Mouse (Mus musculus): ENCODE data around the gene Nr4a2. TPM values are rescaled to one million over a fixed set of nuclear protein-coding genes. Genes with fewer than 3 reads are reported as not detected.
A peak's percentile ranks its signal among the peaks of the same experiment; 100 is the strongest.

Gene Nr4a2
- polyA plus RNA-seq, 1 experiment from 2014 or later, result 2.1 TPM

- Histone ChIP-seq H3K4me2 (peak overlapping the region; percentile 41), H3K27ac (no peak overlapping the region), H3K27me3 (peaks cover 68% of the 10 kb centered on the region), H3K9me3 (replicated peaks) (no peaks in the 10 kb centered on the region), H3K36me3 (no peaks in the 10 kb centered on the region), H3K4me1 (replicated peaks) (peaks cover 30% of the 10 kb centered on the region), H3K9ac (no peak overlapping the region), H3K4me3 (peak overlapping the region; percentile 23)
- WGBS, result 15% methylated on average over 39 of the region's 39 CpGs
- ATAC-seq (replicated peaks; ENCODE audit: insufficient number of reproducible peaks, insufficient read depth, low FRiP score, low read depth), result no peak
Observed at GRCm38 (mm10) chr2:57111011-57111790, 12.6 kb downstream of the Nr4a2 start.

- H3K36me3 ChIP-seq, result no peaks in the 10 kb centered on the region
- H3K27ac ChIP-seq, result no peak overlapping the region
- ATAC-seq (replicated peaks; ENCODE audit: insufficient number of reproducible peaks, insufficient read depth, low FRiP score, low read depth), result no peak
- H3K4me2 ChIP-seq, result no peak overlapping the region
- H3K4me1 ChIP-seq (replicated peaks), result peaks cover 25% of the 10 kb centered on the region
- peaks cover 76% of the 10 kb centered on the region for H3K27me3 ChIP-seq
- no peak overlapping the region for H3K9ac ChIP-seq
- WGBS, result 29% methylated on average over 16 of the region's 16 CpGs
- H3K9me3 ChIP-seq (replicated peaks), result no peaks in the 10 kb centered on the region
- 0 out of 2 replicates have a peak overlapping the region, but pooled peaks have one; percentile 4 for H3K4me3 ChIP-seq
Observed at GRCm38 (mm10) chr2:57110401-57110800, 13.4 kb downstream of the Nr4a2 start.

- Histone ChIP-seq H3K36me3 (no peaks in the 10 kb centered on the region), H3K4me3 (0 out of 2 replicates have a peak overlapping the region, but pooled peaks have one; percentile 4)
- WGBS, result 16% methylated on average over 14 of the region's 14 CpGs
Observed at GRCm38 (mm10) chr2:57109926-57110325, 13.9 kb downstream of the Nr4a2 start.

GRCm38 (mm10) chr2:57109301-57109700 lies 14.5 kb downstream of the Nr4a2 start:
- Histone ChIP-seq H3K27me3 (peaks cover 87% of the 10 kb centered on the region), H3K4me1 (replicated peaks) (peaks cover 25% of the 10 kb centered on the region), H3K4me3 (no peak overlapping the region), H3K4me2 (no peak overlapping the region), H3K36me3 (no peaks in the 10 kb centered on the region), H3K9ac (no peak overlapping the region), H3K27ac (no peak overlapping the region), H3K9me3 (replicated peaks) (no peaks in the 10 kb centered on the region)
- no peak for ATAC-seq (replicated peaks; ENCODE audit: insufficient number of reproducible peaks, insufficient read depth, low FRiP score, low read depth)
- WGBS, result 25% methylated on average over 11 of the region's 11 CpGs

More at GRCm38 (mm10) chr2:57109926-57110325, 13.9 kb downstream of the Nr4a2 start:
- H3K4me2 ChIP-seq, result no peak overlapping the region
- H3K27me3 ChIP-seq, result peaks cover 81% of the 10 kb centered on the region
- H3K4me1 ChIP-seq (replicated peaks), result peaks cover 22% of the 10 kb centered on the region
- H3K9me3 ChIP-seq (replicated peaks), result no peaks in the 10 kb centered on the region
- no peak overlapping the region for H3K27ac ChIP-seq
- no peak for ATAC-seq (replicated peaks; ENCODE audit: insufficient number of reproducible peaks, insufficient read depth, low FRiP score, low read depth)
- no peak overlapping the region for H3K9ac ChIP-seq

- H3K9ac ChIP-seq, result no peak overlapping the region
- H3K27me3 ChIP-seq, result peaks cover 92% of the 10 kb centered on the region
- no peaks in the 10 kb centered on the region for H3K9me3 ChIP-seq (replicated peaks)
- H3K36me3 ChIP-seq, result no peaks in the 10 kb centered on the region
- H3K4me2 ChIP-seq, result no peak overlapping the region
- H3K27ac ChIP-seq, result no peak overlapping the region
- WGBS, result 38% methylated on average over 7 of the region's 7 CpGs
- H3K4me3 ChIP-seq, result no peak overlapping the region
- ATAC-seq (replicated peaks; ENCODE audit: insufficient number of reproducible peaks, insufficient read depth, low FRiP score, low read depth), result no peak
- peaks cover 23% of the 10 kb centered on the region for H3K4me1 ChIP-seq (replicated peaks)
Observed at GRCm38 (mm10) chr2:57108349-57108930, 15.4 kb downstream of the Nr4a2 start.

GRCm38 (mm10) chr2:57105401-57105800 lies 18.4 kb downstream of the Nr4a2 start:
- no peak overlapping the region for H3K4me2 ChIP-seq

GRCm38 (mm10) chr2:57104731-57105130 lies 19.1 kb downstream of the Nr4a2 start:
- H3K4me2 ChIP-seq, result peak overlapping the region; percentile 80; the same call in 1 of the 2 replicates
- H3K27ac ChIP-seq, result no peak overlapping the region
- no peaks in the 10 kb centered on the region for H3K9me3 ChIP-seq (replicated peaks)
- H3K27me3 ChIP-seq, result peaks cover 93% of the 10 kb centered on the region
- H3K4me3 ChIP-seq, result no peak overlapping the region; the same call in 1 of the 2 replicates
- no peaks in the 10 kb centered on the region for H3K36me3 ChIP-seq
- peaks cover 23% of the 10 kb centered on the region for H3K4me1 ChIP-seq (replicated peaks)
- no peak for ATAC-seq (replicated peaks; ENCODE audit: insufficient number of reproducible peaks, insufficient read depth, low FRiP score, low read depth)
- H3K9ac ChIP-seq, result no peak overlapping the region
- WGBS, result 8% methylated on average over 8 of the region's 8 CpGs

More at GRCm38 (mm10) chr2:57105401-57105800, 18.4 kb downstream of the Nr4a2 start:
- peaks cover 29% of the 10 kb centered on the region for H3K4me1 ChIP-seq (replicated peaks)
- 11% methylated on average over 7 of the region's 7 CpGs for WGBS
- H3K36me3 ChIP-seq, result no peaks in the 10 kb centered on the region
- H3K4me3 ChIP-seq, result no peak overlapping the region
- no peak for ATAC-seq (replicated peaks; ENCODE audit: insufficient number of reproducible peaks, insufficient read depth, low FRiP score, low read depth)
- no peak overlapping the region for H3K27ac ChIP-seq
- H3K9ac ChIP-seq, result no peak overlapping the region
- no peaks in the 10 kb centered on the region for H3K9me3 ChIP-seq (replicated peaks)
- peaks cover 93% of the 10 kb centered on the region for H3K27me3 ChIP-seq

- peak overlapping the region; percentile 49 for H3K4me3 ChIP-seq
Observed at GRCm38 (mm10) chr2:57103845-57104660, 19.8 kb downstream of the Nr4a2 start.

GRCm38 (mm10) chr2:57102856-57103844 lies 20.7 kb downstream of the Nr4a2 start:
- H3K9ac ChIP-seq, result no peak overlapping the region
- WGBS, result 1% methylated on average over 37 of the region's 37 CpGs

More at GRCm38 (mm10) chr2:57103845-57104660, 19.8 kb downstream of the Nr4a2 start:
- Histone ChIP-seq H3K36me3 (no peaks in the 10 kb centered on the region), H3K4me2 (peak overlapping the region; percentile 80), H3K9me3 (replicated peaks) (no peaks in the 10 kb centered on the region), H3K27ac (no peak overlapping the region), H3K4me1 (replicated peaks) (peaks cover 23% of the 10 kb centered on the region), H3K9ac (no peak overlapping the region), H3K27me3 (peaks cover 89% of the 10 kb centered on the region)
- no peak for ATAC-seq (replicated peaks; ENCODE audit: insufficient number of reproducible peaks, insufficient read depth, low FRiP score, low read depth)
- 2% methylated on average over 26 of the region's 26 CpGs for WGBS

GRCm38 (mm10) chr2:57102091-57102855 lies 21.5 kb downstream of the Nr4a2 start:
- no peaks in the 10 kb centered on the region for H3K36me3 ChIP-seq
- no peak overlapping the region for H3K27ac ChIP-seq
- peaks cover 23% of the 10 kb centered on the region for H3K4me1 ChIP-seq (replicated peaks)
- WGBS, result 1% methylated on average over 51 of the region's 51 CpGs
- no peak overlapping the region for H3K9ac ChIP-seq
- peak overlapping the region; percentile 80 for H3K4me2 ChIP-seq
- H3K9me3 ChIP-seq (replicated peaks), result no peaks in the 10 kb centered on the region
- H3K27me3 ChIP-seq, result peaks cover 86% of the 10 kb centered on the region
- H3K4me3 ChIP-seq, result peak overlapping the region; percentile 49
- ATAC-seq (replicated peaks; ENCODE audit: insufficient number of reproducible peaks, insufficient read depth, low FRiP score, low read depth), result no peak

More at GRCm38 (mm10) chr2:57102856-57103844, 20.7 kb downstream of the Nr4a2 start:
- no peak for ATAC-seq (replicated peaks; ENCODE audit: insufficient number of reproducible peaks, insufficient read depth, low FRiP score, low read depth)
- H3K4me3 ChIP-seq, result peak overlapping the region; percentile 49
- peaks cover 89% of the 10 kb centered on the region for H3K27me3 ChIP-seq
- peaks cover 23% of the 10 kb centered on the region for H3K4me1 ChIP-seq (replicated peaks)
- H3K36me3 ChIP-seq, result no peaks in the 10 kb centered on the region
- H3K27ac ChIP-seq, result no peak overlapping the region
- H3K9me3 ChIP-seq (replicated peaks), result no peaks in the 10 kb centered on the region
- H3K4me2 ChIP-seq, result peak overlapping the region; percentile 80

Measured in heart, embryonic 15.5 days (tissue).